Mouse (Mus musculus) stomach, embryonic 15.5 days (tissue): Measurements from ENCODE around the gene Prr22. TPM values are rescaled to one million over a fixed set of nuclear protein-coding genes. Genes with fewer than 3 reads are reported as not detected.

Source experiments
- ATAC-seq: fragments of 200-750 bp; cut with Nextera tagmentation; 2 replicates; pipeline ENCODE4 v1.8.0; 2017; ENCODE audit warnings: low read depth, moderate number of reproducible peaks, moderate TSS enrichment; ENCODE audit not compliant: insufficient read depth, low FRiP score
- H3K27ac ChIP-seq: fragments of 300-500 bp; sonication (generic); 2 replicates; pipeline ENCODE4 v1.5.1; 2015; ENCODE audit warnings: mild to moderate bottlenecking, inconsistent platforms
- H3K27me3 ChIP-seq: fragments of 300-500 bp; sonication (generic); replicated peaks from 2 replicates; pipeline ENCODE4 v1.6.1; 2015; ENCODE audit warnings: inconsistent platforms
- H3K36me3 ChIP-seq: fragments of 300-500 bp; sonication (generic); 2 replicates; pipeline ENCODE4 v1.6.1; 2015; ENCODE audit warnings: inconsistent platforms
- H3K4me1 ChIP-seq: fragments of 300-500 bp; sonication (generic); 2 replicates; pipeline ENCODE4 v1.6.1; 2015; ENCODE audit warnings: inconsistent platforms
- H3K4me2 ChIP-seq: fragments of 300-500 bp; sonication (generic); 2 replicates; pipeline ENCODE4 v1.6.1; 2015; ENCODE audit warnings: mild to moderate bottlenecking, inconsistent platforms
- H3K4me3 ChIP-seq: fragments of 300-500 bp; sonication (generic); replicated peaks from 2 replicates; pipeline ENCODE4 v1.5.1; 2015; ENCODE audit warnings: inconsistent platforms
- H3K9ac ChIP-seq: fragments of 300-500 bp; sonication (generic); 2 replicates; pipeline ENCODE4 v1.6.1; 2015; ENCODE audit warnings: inconsistent platforms
- H3K9me3 ChIP-seq: fragments of 300-500 bp; sonication (generic); 2 replicates; pipeline ENCODE4 v1.6.1; 2016; ENCODE audit warnings: inconsistent platforms
- WGBS: fragments of 180-500 bp; shearing (Covaris S2); methylation state at CpG from one replicate; pipeline ENCODE4 v1.1.7; 2015; 5-methylcytosine and 5-hydroxymethylcytosine counted together
- polyA plus RNA-seq: library from polyadenylated mRNA; unstranded; fragments of >200 nt; fragmentation: Nextera tagmentation; extraction: Ambion mirVana; gene quantifications from 2 replicates; pipeline ENCODE4 v1.2.1, GENCODE M21; 2015

The Prr22 gene
- polyA plus RNA-seq, result 1.3 and 1.4 TPM in 2 replicates

GRCm38 (mm10) chr17:56769950-56770349, at the start of gene Prr22:
Gene Prr22 (plus strand): TSS chr17:56770250.
- no peaks in the 10 kb centered on the region for H3K9me3 ChIP-seq
- peaks cover 37% of the 10 kb centered on the region for H3K36me3 ChIP-seq
- no peak for ATAC-seq

GRCm38 (mm10) chr17:56722441-56722840, 47.6 kb upstream of the Prr22 start:
- Histone ChIP-seq H3K27ac (no peak overlapping the region), H3K9ac (no peak overlapping the region)
- 51% methylated on average over 5 of the region's 5 CpGs for WGBS

More at GRCm38 (mm10) chr17:56769950-56770349, at the start of gene Prr22:
- 89% methylated on average over 5 of the region's 5 CpGs for WGBS
- Histone ChIP-seq H3K4me3 (no peak within 1 kb of the TSS), H3K9ac (no peak within 1 kb of the TSS), H3K27ac (no peak within 1 kb of the TSS), H3K4me2 (no peak within 1 kb of the TSS), H3K4me1 (peaks cover 5% of the 10 kb centered on the region), H3K27me3 (no peaks in the 10 kb centered on the region)

GRCm38 (mm10) chr17:56723419-56724161, 46.5 kb upstream of the Prr22 start:
- Histone ChIP-seq H3K4me1 (peaks cover 37% of the 10 kb centered on the region), H3K27ac (no peak overlapping the region), H3K4me2 (no peak overlapping the region), H3K9me3 (no peaks in the 10 kb centered on the region), H3K9ac (no peak overlapping the region), H3K36me3 (peaks cover 23% of the 10 kb centered on the region; the same call in 1 of the 2 replicates), H3K27me3 (no peaks in the 10 kb centered on the region), H3K4me3 (no peak overlapping the region)
- 73% methylated on average over 11 of the region's 11 CpGs for WGBS
- ATAC-seq, result no peak

More at GRCm38 (mm10) chr17:56722441-56722840, 47.6 kb upstream of the Prr22 start:
- H3K36me3 ChIP-seq, result peaks cover 23% of the 10 kb centered on the region; the same call in 1 of the 2 replicates
- H3K4me2 ChIP-seq, result no peak overlapping the region
- no peak for ATAC-seq
- no peaks in the 10 kb centered on the region for H3K9me3 ChIP-seq
- H3K4me1 ChIP-seq, result peaks cover 30% of the 10 kb centered on the region
- no peaks in the 10 kb centered on the region for H3K27me3 ChIP-seq
- no peak overlapping the region for H3K4me3 ChIP-seq

- Histone ChIP-seq H3K4me2 (no peak overlapping the region), H3K4me1 (peaks cover 33% of the 10 kb centered on the region), H3K9me3 (no peaks in the 10 kb centered on the region), H3K27ac (peak overlapping the region; percentile 46), H3K9ac (no peak overlapping the region), H3K27me3 (0 out of 2 replicates have a peak, but pooled peaks cover 3% of the 10 kb centered on the region), H3K4me3 (no peak overlapping the region), H3K36me3 (peaks cover 11% of the 10 kb centered on the region; the same call in 1 of the 2 replicates)
- 12% methylated on average over 7 of the region's 7 CpGs for WGBS
- ATAC-seq, result 0 out of 2 replicates have a peak, but pooled peaks have one; percentile 6
These were observed 42.9 kb upstream of the Prr22 start for GRCm38 (mm10) chr17:56727029-56727649.

- Histone ChIP-seq H3K36me3 (peaks cover 7% of the 10 kb centered on the region; the same call in 1 of the 2 replicates), H3K9me3 (no peaks in the 10 kb centered on the region), H3K9ac (no peak overlapping the region), H3K27ac (peak overlapping the region; percentile 46), H3K4me1 (peaks cover 33% of the 10 kb centered on the region), H3K4me3 (no peak overlapping the region), H3K27me3 (0 out of 2 replicates have a peak, but pooled peaks cover 3% of the 10 kb centered on the region), H3K4me2 (peak overlapping the region; percentile 25; the same call in 1 of the 2 replicates)
- ATAC-seq, result no peak
- WGBS, result 8% methylated on average over 12 of the region's 12 CpGs
These were observed 42.4 kb upstream of the Prr22 start for GRCm38 (mm10) chr17:56727659-56728058.

- H3K4me1 ChIP-seq, result peaks cover 32% of the 10 kb centered on the region
- peaks cover 5% of the 10 kb centered on the region; the same call in 1 of the 2 replicates for H3K36me3 ChIP-seq
- H3K27ac ChIP-seq, result peak overlapping the region; percentile 46
- 6% methylated on average over 12 of the region's 12 CpGs for WGBS
- H3K9me3 ChIP-seq, result no peaks in the 10 kb centered on the region
- H3K4me2 ChIP-seq, result peak overlapping the region; percentile 25; the same call in 1 of the 2 replicates
- H3K4me3 ChIP-seq, result no peak overlapping the region
- H3K27me3 ChIP-seq, result 0 out of 2 replicates have a peak, but pooled peaks cover 3% of the 10 kb centered on the region
- peak; percentile 33; the same call in 1 of the 2 replicates for ATAC-seq
- H3K9ac ChIP-seq, result 0 out of 2 replicates have a peak overlapping the region, but pooled peaks have one; percentile 16
These were observed 41.9 kb upstream of the Prr22 start for GRCm38 (mm10) chr17:56728117-56728516.

GRCm38 (mm10) chr17:56729151-56729550, 40.9 kb upstream of the Prr22 start:
- no peaks in the 10 kb centered on the region for H3K9me3 ChIP-seq
- ATAC-seq, result no peak
- H3K27ac ChIP-seq, result no peak overlapping the region
- H3K36me3 ChIP-seq, result peaks cover under 1% of the 10 kb centered on the region; the same call in 1 of the 2 replicates
- H3K4me1 ChIP-seq, result peaks cover 29% of the 10 kb centered on the region
- no peak overlapping the region for H3K4me3 ChIP-seq
- no peak overlapping the region for H3K9ac ChIP-seq
- no peak overlapping the region for H3K4me2 ChIP-seq
- WGBS, result 61% methylated on average over 6 of the region's 6 CpGs
- 0 out of 2 replicates have a peak, but pooled peaks cover 3% of the 10 kb centered on the region for H3K27me3 ChIP-seq

GRCm38 (mm10) chr17:56729656-56730055, 40.4 kb upstream of the Prr22 start:
- Histone ChIP-seq H3K36me3 (no peaks in the 10 kb centered on the region), H3K9ac (no peak overlapping the region), H3K27ac (no peak overlapping the region), H3K27me3 (0 out of 2 replicates have a peak, but pooled peaks cover 3% of the 10 kb centered on the region), H3K4me1 (peaks cover 29% of the 10 kb centered on the region), H3K4me3 (no peak overlapping the region), H3K9me3 (no peaks in the 10 kb centered on the region), H3K4me2 (no peak overlapping the region)
- no peak for ATAC-seq
- 65% methylated on average over 2 of the region's 2 CpGs for WGBS

- Histone ChIP-seq H3K4me2 (no peak overlapping the region), H3K27ac (no peak overlapping the region), H3K36me3 (no peaks in the 10 kb centered on the region), H3K4me1 (no peaks in the 10 kb centered on the region), H3K27me3 (no peaks in the 10 kb centered on the region), H3K4me3 (no peak overlapping the region), H3K9me3 (no peaks in the 10 kb centered on the region), H3K9ac (no peak overlapping the region)
- no peak for ATAC-seq
- WGBS, result 46% methylated on average over 8 of the region's 8 CpGs
These were observed 33.5 kb upstream of the Prr22 start for GRCm38 (mm10) chr17:56736534-56736933.

- no peaks in the 10 kb centered on the region for H3K27me3 ChIP-seq
- H3K4me1 ChIP-seq, result no peaks in the 10 kb centered on the region; the same call in 1 of the 2 replicates
- ATAC-seq, result no peak
- no peak overlapping the region for H3K4me2 ChIP-seq
- 73% methylated on average over 10 of the region's 10 CpGs for WGBS
- no peaks in the 10 kb centered on the region for H3K36me3 ChIP-seq
- no peaks in the 10 kb centered on the region for H3K9me3 ChIP-seq
- H3K9ac ChIP-seq, result no peak overlapping the region
- H3K4me3 ChIP-seq, result no peak overlapping the region
- no peak overlapping the region for H3K27ac ChIP-seq
These were observed 31.8 kb upstream of the Prr22 start for GRCm38 (mm10) chr17:56738221-56738620.

- Histone ChIP-seq H3K9me3 (no peaks in the 10 kb centered on the region), H3K4me2 (no peak overlapping the region), H3K36me3 (no peaks in the 10 kb centered on the region), H3K27ac (no peak overlapping the region), H3K27me3 (no peaks in the 10 kb centered on the region), H3K4me3 (no peak overlapping the region), H3K4me1 (no peaks in the 10 kb centered on the region; the same call in 1 of the 2 replicates), H3K9ac (no peak overlapping the region)
- 75% methylated on average over 17 of the region's 17 CpGs for WGBS
- no peak for ATAC-seq
These were observed 29.8 kb upstream of the Prr22 start for GRCm38 (mm10) chr17:56740118-56740787.
